Mouse (Mus musculus): ENCODE measurements around the gene Bloc1s6.

Gene Bloc1s6

DNA sequence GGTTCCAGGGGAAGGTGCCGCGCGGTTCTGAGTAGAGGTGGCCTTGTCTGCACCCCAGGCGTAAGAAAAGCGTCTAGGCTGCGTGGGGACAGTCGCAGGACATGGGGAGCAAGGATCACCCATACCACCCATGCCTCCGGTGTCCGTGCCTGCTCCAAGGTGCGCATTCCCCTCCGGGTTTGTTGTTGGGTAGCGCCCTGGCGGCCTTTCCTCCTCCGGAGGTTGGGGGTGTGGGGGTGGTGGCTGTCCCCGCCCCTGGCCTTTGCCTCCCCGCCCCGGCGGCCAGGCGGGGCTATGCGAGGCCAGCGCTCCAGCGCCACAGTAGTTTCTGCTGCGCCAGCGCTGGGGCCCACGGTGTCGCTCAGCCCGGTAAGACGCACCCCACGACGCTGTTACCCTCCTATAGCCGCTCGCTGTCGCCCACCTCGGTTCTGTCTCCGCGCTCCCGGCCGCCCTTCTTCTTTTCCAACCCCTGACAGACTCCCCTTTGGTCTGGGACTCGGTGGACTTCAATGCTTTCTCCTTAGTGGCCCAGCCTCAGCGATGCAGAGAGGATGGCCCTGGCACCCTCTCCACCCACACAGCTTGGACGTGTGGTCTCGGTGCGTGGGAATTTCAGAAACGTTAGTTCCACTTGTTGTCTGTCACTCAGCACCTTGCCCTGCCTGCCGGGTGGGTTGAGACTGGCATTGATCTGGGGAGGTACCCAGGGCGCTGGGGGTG lies 26.9 kb downstream of the Bloc1s6 start, which contains the start of gene Sqor:
Sqor (plus strand) TSS at position 167 of the 723 bp plus-strand sequence.
- DNase-seq (ENCODE audit: low spot score): peak; percentile 83

DNA sequence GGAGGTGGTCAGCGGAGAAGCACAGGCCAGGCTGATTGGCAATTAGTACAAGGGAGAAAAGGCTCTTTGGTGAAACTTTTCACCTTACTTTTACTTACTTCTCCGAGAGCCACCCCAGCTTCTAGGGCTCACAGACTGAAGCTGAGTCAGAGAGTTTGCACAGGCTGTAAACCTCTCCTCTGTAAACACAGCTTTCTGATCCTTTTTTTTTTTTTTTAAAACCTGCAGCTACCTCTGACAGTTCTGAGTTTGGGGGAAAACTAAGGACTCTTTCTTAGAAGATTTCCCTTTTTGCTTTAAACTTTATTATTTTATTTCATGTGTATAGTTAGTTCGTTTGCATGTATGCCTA lies 27.5 kb downstream of the Bloc1s6 start:
- DNase-seq (ENCODE audit: low spot score): no peak

DNA sequence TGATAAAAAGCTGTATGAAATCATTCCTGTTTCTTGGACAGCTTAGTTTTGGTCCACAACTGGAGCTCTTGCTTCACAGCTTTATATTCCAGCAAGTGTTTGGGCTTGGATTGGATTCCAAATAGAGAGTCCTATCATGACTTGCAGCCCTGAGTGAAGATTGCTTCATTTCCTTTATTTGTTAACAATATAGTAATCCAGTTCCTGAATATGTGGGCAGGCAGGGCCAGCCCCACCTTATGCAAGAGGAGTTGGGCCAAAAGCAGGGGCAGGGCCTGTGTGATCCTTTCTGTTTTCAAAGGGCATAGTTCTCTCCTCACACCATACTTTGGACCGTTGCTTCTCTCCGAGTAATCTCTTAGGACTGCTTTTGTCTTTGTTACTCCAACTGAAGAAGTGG lies 32.7 kb downstream of the Bloc1s6 start:
- peak; percentile 20 for DNase-seq (ENCODE audit: low spot score)

DNA sequence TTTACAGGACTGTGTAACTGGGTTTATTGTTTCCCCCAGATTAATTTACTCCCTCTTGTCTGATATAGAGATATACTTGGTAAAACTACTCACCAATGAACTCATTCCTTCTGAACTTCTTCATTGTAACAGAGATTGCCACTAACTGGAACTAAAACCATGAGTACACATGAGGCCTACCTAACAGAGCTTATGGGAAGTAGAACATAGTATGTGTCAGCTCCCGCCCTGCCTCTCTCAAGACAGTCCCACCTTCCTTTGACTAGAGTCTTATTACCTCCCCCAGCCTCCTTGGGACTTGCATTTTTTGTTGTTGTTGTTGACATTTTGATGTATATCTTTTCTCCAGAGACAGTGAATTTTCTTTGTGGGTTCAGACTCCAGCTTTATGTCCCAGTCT lies 34.6 kb downstream of the Bloc1s6 start:
- no peak for DNase-seq (ENCODE audit: low spot score)

DNA sequence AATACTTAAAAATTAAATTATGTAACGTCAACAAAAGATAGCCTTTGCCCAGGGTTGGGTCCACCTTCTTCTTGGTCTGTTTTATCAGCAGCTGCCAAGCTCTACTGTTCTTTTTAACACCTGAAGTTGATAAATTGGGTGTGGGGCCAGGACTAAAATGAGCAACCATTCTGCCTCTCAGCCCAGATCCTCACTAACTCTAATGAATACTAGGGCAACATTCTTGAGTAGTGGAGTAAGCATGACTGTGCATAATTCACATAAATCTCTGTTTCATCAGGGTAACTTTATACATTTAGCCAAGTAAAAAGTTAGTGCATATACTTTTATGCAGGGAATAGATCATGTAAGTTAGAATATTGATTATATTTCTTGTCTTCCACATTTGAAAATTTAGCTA lies 37.2 kb downstream of the Bloc1s6 start:
- DNase-seq (ENCODE audit: low spot score): no peak

DNA sequence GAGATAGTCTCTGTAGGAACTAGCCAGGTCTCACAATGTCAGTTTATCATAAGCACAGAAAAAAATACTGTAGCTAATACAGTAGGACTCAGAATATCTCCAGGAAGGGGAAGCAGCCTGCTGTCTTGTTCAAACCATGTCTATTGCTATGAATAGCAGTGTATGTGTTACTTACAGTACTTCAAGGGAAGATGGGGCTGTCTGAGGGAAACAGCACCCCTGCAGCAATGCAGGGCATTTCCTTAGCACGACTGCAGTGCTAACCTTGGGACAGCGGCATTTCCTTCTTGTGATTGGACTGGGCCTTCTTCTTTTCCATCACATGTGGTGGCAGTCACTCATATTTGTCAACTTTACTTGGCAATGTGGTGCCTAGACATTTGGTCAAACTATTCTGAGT lies 38.5 kb downstream of the Bloc1s6 start:
- DNase-seq (ENCODE audit: low spot score): no peak

DNA sequence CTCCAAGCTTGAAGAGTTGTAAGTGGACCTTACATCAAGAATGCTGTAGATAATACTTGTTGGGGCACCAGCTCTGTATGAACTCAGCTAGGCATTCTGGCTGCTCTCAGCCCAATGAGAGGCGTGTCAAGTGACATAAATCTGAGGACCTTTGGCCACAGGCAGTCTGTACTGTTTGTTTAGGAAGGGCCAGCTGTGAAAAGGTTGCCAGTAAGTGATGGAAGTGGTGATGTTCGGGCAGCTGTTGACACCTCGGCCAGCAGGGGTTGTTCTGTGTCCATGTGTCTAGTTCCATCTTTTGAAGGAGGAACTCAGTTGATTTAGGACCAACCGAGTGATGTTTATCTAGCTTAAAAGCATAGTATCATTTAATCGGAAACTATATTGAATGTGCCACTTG lies 41.7 kb downstream of the Bloc1s6 start:
- DNase-seq (ENCODE audit: low spot score): no peak

DNA sequence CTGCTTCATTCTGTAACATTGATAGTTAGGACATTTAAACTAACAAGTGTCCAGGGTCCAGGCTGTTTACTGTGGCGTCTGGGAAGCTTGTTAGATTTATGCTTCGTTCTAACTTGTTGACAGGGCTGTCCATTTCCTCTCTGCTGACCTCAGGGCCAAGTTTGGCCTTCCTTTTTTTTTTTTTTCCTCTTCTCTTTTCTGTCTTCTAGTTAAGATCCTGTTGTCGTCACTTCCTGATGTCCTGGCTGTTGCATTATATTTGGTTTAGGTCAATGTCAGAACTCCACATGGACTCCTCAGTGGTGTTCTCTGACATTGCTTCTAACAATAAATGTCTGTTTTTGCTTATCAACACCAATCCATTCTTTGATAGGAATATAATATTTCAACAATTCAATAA lies 42.1 kb downstream of the Bloc1s6 start:
- no peak for DNase-seq (ENCODE audit: low spot score)

DNA sequence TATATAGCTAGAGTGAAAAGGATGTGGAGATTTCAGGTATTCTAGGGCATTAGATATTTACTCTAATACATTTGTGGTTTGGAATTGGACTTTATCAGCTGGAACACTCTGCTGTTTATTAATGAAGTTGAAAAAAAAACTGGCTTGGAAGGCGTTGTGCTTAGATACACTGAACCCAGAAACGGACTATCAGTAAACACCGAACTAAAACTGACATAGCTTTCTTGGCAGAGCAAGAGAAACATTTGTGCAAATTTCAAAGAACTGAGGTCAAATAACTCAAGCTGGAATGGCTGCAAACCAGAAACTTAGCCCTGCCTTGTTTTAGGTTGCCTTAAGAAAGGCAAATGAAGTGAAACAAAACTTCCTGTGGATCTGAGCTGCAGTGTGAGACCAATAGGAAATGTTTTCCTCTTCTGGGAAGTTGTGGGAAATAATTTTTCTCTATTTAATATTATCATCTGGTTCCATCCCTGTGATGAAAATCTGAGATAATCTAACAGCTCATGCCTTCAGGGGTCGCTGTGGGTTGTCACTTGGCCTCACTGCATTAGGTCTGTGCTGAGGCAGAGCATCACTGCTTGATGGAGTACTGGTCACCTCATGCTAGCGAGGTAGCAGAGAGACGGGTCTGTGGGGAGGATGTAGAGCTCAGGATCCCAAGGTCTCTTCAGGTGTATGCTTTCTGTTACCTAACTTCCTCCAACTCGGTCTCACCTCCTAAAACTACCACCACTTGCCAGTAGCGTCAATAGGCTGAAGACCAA lies 43.5 kb downstream of the Bloc1s6 start:
- DNase-seq (ENCODE audit: low spot score): no peak

DNA sequence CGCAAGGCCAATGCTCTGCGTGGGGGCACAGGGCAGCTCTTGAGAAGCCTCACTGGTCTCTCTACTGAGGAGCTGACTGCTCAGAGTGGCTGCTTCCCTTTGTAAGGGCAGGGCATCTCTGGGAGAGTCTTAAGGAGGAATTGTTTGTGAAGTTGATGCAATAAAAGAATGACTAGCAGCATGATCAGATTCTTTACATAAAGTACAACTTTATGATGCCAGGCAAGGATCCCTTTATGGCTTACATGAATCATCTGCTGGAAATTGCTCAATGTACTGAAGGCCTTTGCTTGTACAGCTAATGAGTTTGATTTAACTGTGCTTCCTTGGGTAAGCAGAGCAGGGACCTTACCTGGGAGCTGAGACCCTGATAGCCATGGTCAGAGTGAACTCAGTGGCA lies 45.4 kb downstream of the Bloc1s6 start:
- DNase-seq (ENCODE audit: low spot score): no peak

DNA sequence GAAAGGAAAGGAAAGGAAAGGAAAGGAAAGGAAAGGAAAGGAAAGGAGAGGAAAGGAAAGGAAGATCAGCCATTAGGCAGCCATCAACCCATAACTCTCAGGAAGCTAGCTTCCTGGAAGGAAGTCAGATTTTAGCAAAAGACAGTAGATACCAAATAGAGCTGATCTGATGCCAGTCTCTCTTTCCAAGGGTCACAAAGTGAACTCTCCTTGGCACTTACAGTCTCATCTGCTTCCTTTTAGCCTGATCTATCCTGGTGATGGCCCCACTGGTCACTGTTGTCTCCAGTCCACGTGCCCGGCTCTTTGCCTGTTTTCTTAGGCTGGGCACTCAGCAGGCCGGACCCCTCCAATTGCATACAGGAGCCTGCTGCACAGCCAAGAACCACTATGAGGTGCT lies 46.4 kb downstream of the Bloc1s6 start:
- DNase-seq (ENCODE audit: low spot score): no peak

DNA sequence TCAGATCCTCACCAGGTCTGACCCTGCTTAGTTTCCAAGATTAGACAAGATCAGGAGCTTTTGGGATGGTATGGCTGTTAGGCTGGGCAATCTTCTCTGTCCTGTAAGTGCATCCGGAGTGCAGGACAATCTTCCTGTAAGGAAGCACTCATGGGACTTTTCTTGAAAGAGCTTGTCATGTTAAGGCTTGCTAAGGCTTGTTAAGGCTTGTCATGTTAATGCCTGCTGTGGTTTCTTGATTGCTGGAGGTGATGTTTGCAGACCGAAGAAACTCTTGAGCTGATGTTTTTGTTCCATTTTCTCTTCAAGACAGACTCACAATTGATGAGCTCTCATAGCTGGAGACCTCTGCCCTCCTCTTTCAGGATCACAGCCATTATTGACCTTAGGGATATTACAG lies 47.9 kb downstream of the Bloc1s6 start:
- DNase-seq (ENCODE audit: low spot score): no peak

DNA sequence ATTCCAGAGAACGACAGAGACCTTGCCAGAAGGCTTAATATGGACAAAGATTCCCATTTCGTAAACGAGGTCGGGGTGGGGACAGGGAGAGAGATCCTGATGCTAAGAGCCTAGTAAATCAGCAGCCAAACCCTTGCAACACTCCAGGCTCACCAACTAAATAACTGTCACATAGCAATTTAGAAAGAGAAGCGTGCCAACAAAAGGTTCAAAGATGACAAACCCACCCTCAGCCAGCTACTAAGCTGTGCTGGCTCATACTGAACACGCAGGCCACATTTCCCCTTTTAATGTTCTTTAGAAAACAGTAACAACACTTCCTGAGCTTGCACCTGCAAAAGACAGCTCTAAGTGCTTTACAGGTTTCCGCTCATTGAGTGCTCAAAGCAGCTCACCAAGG lies 51.0 kb downstream of the Bloc1s6 start:
- DNase-seq (ENCODE audit: low spot score): peak; percentile 25

DNA sequence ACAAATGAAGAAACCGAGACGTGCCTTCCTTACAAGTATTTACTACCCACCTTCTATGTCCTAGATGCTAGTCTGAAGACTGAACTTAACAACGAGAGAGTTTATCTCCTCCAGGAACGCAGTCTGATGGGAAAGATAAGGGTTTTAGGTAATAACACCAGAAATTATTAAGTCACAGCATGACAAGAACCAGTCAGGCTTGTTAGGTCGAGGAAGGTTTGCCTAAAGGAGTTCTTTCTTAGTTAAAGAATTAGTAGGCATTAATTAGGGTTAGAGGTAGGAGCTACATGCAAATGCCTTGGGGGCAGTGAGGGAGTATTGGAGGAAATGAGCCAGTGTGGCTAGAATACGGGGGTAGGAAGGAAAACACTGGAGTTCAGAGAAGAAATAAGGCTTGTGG lies 51.4 kb downstream of the Bloc1s6 start:
- DNase-seq (ENCODE audit: low spot score): no peak

Measured in urinary bladder, postnatal 14 days (tissue).